ENCODE assay signal across 8 mouse cellular contexts in the genomic region with DNA sequence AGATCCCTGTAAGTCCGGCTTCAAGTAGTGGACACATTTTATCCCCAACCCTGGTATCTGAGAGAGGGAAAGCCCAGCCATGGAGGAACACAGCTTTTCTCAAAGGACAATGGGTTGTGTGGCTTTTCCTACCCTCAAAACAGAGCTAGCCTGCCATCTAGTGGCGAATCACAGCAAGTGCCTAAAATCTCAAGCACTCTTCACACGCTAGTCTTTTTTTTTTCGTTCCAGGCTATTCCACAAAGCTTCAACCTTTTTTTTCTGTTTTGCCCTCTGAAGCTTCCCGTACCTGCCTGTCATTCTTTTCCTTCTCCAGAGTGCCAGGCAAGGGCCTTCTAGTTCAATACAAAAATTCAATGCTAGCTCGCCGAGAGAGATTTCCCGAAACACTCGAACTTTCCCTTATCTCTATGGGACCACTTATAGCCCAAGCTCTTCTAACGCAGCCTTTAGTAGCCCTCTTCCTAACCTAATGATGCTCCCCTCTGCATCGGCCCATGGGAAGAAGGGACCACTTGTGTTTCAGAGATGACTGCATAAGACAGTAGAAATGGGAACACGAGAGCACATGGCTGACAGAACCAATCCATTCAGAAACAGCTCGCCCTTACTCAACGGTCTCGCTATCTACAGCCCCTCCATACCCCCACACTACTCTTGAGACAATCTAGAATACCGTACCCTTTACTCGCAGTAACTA. TPM values are rescaled to one million over a fixed set of nuclear protein-coding genes. Genes with fewer than 3 reads are reported as not detected.
DNase-seq lines count a peak whose midpoint lies in the region; ATAC-seq and TF ChIP-seq lines count a peak whose summit lies in the region.

No protein-coding gene starts in this region.

- H3K27ac ChIP-seq in CH12.LX (ENCODE audit: insufficient read depth, low read depth): 0 out of 2 replicates have a peak overlapping the region, but pooled peaks have one; percentile 8
- H3K27ac ChIP-seq in forebrain, embryonic 13.5 days: peak overlapping the region; percentile 60
- H3K27ac ChIP-seq in liver, embryonic 16.5 days (ENCODE audit: low read length): 0 out of 2 replicates have a peak overlapping the region, but pooled peaks have one; percentile 8
- peak overlapping the region; percentile 87 for H3K27ac ChIP-seq in neural tube, embryonic 13.5 days (replicated peaks)

- peaks cover 18% of the 10 kb centered on the region for H3K79me2 ChIP-seq in CH12.LX (replicated peaks; ENCODE audit: control insufficient read depth, extremely low read depth, insufficient read depth, poor library complexity, severe bottlenecking)

- peak; percentile 90 to 97 for TF ChIP-seq CTCF in CH12.LX (conservative IDR thresholded peaks at IDR 0.05 in 1 of 2, IDR thresholded peaks at IDR 0.05 in 1 of 2; ENCODE audit: low read depth in 2 of 2, low read length in 2 of 2)

- H3K4me2 ChIP-seq in CH12.LX (ENCODE audit: insufficient read depth, low read depth, poor library complexity, severe bottlenecking): peak overlapping the region; percentile 98
- H3K4me2 ChIP-seq in forebrain, embryonic 13.5 days: peak overlapping the region; percentile 91
- peak overlapping the region; percentile 97 for H3K4me2 ChIP-seq in liver, embryonic 16.5 days (ENCODE audit: low read depth, low read length)
- H3K4me2 ChIP-seq in neural tube, embryonic 13.5 days: peak overlapping the region; percentile 86

- peaks cover 6% of the 10 kb centered on the region for H3K9me3 ChIP-seq in CH12.LX (replicated peaks; ENCODE audit: low read length)
- H3K9me3 ChIP-seq in forebrain, embryonic 13.5 days (replicated peaks): no peaks in the 10 kb centered on the region
- H3K9me3 ChIP-seq in liver, embryonic 16.5 days (replicated peaks; ENCODE audit: control insufficient read depth, low read length): no peaks in the 10 kb centered on the region
- H3K9me3 ChIP-seq in neural tube, embryonic 13.5 days: 0 out of 2 replicates have a peak, but pooled peaks cover 4% of the 10 kb centered on the region

- no peak for TF ChIP-seq POLR2A in CH12.LX (IDR thresholded peaks at IDR 0.05; ENCODE audit: low read depth, low read length)

- 2% methylated on average over 17 of the region's 17 CpGs for WGBS in forebrain, embryonic 13.5 days
- WGBS in liver, embryonic 16.5 days (ENCODE audit: insufficient replicate concordance): under 1% methylated on average over 17 of the region's 17 CpGs
- WGBS in neural tube, embryonic 13.5 days: 3% methylated on average over 17 of the region's 17 CpGs

- in situ Hi-C loops in CH12.LX (cut with MboI; ENCODE audit: low pct_ligation_motif_present, low pct_unique_long_range_greater_than_20kb, low sequenced_read_pairs): loop anchor here (5.0 to 25.0 kb wide), 3 partner anchors 38 to 352 kb away; partner anchors contain the start of genes Figla and Tia1

- TF ChIP-seq RAD21 in CH12.LX (IDR thresholded peaks at IDR 0.05; ENCODE audit: low read depth, low read length): peak; percentile 95

- ATAC-seq in forebrain, embryonic 13.5 days: peak; percentile 54
- ATAC-seq in liver, embryonic 16.5 days (ENCODE audit: low read depth): 0 out of 2 replicates have a peak, but pooled peaks have one; percentile 3
- peak; percentile 68 for ATAC-seq in neural tube, embryonic 13.5 days (ENCODE audit: low read depth)

- dilution Hi-C loops in CH12.LX (cut with MboI; ENCODE audit: extremely low pct_ligation_motif_present, extremely low pct_unique_long_range_greater_than_20kb, low sequenced_read_pairs): no loop called here

- peaks cover 9 to 24% of the 10 kb centered on the region in 2 experiments for H3K36me3 ChIP-seq in CH12.LX (replicated peaks in 1 of 2; ENCODE audit: control insufficient read depth in 1 of 2, insufficient read depth in 1 of 2, low read length in 1 of 2)
- H3K36me3 ChIP-seq in forebrain, embryonic 13.5 days (ENCODE audit: poor library complexity, severe bottlenecking): peaks cover 21% of the 10 kb centered on the region
- H3K36me3 ChIP-seq in liver, embryonic 16.5 days (ENCODE audit: control insufficient read depth, insufficient read depth): no peaks in the 10 kb centered on the region
- peaks cover 15% of the 10 kb centered on the region for H3K36me3 ChIP-seq in neural tube, embryonic 13.5 days

- no peak for TF ChIP-seq EP300 in CH12.LX (IDR thresholded peaks at IDR 0.05; ENCODE audit: low read length)

- peaks cover 0 to 16% of the 10 kb centered on the region in 2 experiments; a peak in 3 of 4 replicates for H3K4me1 ChIP-seq in CH12.LX (ENCODE audit: control insufficient read depth in 1 of 2, insufficient read depth in 2 of 2)
- peaks cover 17% of the 10 kb centered on the region for H3K4me1 ChIP-seq in forebrain, embryonic 13.5 days
- H3K4me1 ChIP-seq in liver, embryonic 16.5 days (ENCODE audit: control insufficient read depth, low read depth, low read length): peaks cover 13% of the 10 kb centered on the region
- H3K4me1 ChIP-seq in neural tube, embryonic 13.5 days (replicated peaks): peaks cover 20% of the 10 kb centered on the region

- H3K27me3 ChIP-seq in CH12.LX (replicated peaks): peaks cover 38% of the 10 kb centered on the region
- no peaks in the 10 kb centered on the region for H3K27me3 ChIP-seq in forebrain, embryonic 13.5 days
- H3K27me3 ChIP-seq in liver, embryonic 16.5 days (ENCODE audit: control insufficient read depth, insufficient read depth, low read depth, low read length): no peaks in the 10 kb centered on the region
- no peaks in the 10 kb centered on the region for H3K27me3 ChIP-seq in neural tube, embryonic 13.5 days

- H3K9ac ChIP-seq in CH12.LX (ENCODE audit: insufficient read depth, low read depth): peak overlapping the region; percentile 72
- H3K9ac ChIP-seq in forebrain, embryonic 13.5 days: peak overlapping the region; percentile 85
- peak overlapping the region; percentile 76 for H3K9ac ChIP-seq in liver, embryonic 16.5 days (ENCODE audit: low read depth, low read length)
- peak overlapping the region; percentile 91 for H3K9ac ChIP-seq in neural tube, embryonic 13.5 days

- intact Hi-C loops in heart, postnatal 10 days (cut with DNase I): loop anchor here (1.0 to 10.0 kb wide), 6 partner anchors 37 to 430 kb away; partner anchors contain the start of gene Tgfa

- peak; percentile 80 for DNase-seq in CH12.LX (ENCODE audit: extremely low read depth)
- peak; percentile 78 for DNase-seq in c-Kit-positive CD71-positive TER-119-positive erythroid progenitor cells, embryonic 14.5 days (ENCODE audit: low spot score)
- DNase-seq in heart, postnatal 10 days: peak; percentile 86 to 91
- peak; percentile 83 to 90 for DNase-seq in kidney, postnatal 4 days
- DNase-seq in telencephalon, adult 2 months (ENCODE audit: low read depth, low spot score): peak; percentile 58

- H3K4me3 ChIP-seq in CH12.LX (replicated peaks in 1 of 3; ENCODE audit: low read depth in 2 of 3, low read length in 2 of 3, poor library complexity in 1 of 3): peak overlapping the region; percentile 37 to 92 (median 71)
- peak overlapping the region; percentile 73 for H3K4me3 ChIP-seq in forebrain, embryonic 13.5 days
- H3K4me3 ChIP-seq in liver, embryonic 16.5 days (ENCODE audit: low read depth, low read length): peak overlapping the region; percentile 78
- peak overlapping the region; percentile 72 for H3K4me3 ChIP-seq in neural tube, embryonic 13.5 days

TF ChIP-seq in CH12.LX, 34 proteins besides CTCF, POLR2A, EP300 and RAD21:
- peak; percentile 12; the same call in 1 of the 2 replicates for TF ChIP-seq ZC3H11A (IDR thresholded peaks at IDR 0.05; ENCODE audit: low read depth, low read length)
- TF ChIP-seq SMC3 (IDR thresholded peaks at IDR 0.05; ENCODE audit: low read depth, low read length): peak; percentile 75
- TF ChIP-seq MAZ (IDR thresholded peaks at IDR 0.05; ENCODE audit: low read depth, low read length): no peak
- TF ChIP-seq MYC (IDR thresholded peaks at IDR 0.05; ENCODE audit: low read depth, low read length): peak; percentile 18; the same call in 1 of the 2 replicates
- peak; percentile 45 for TF ChIP-seq MXI1 (IDR thresholded peaks at IDR 0.05; ENCODE audit: low read depth, low read length)
- peak; percentile 91 for TF ChIP-seq ZNF384 (IDR thresholded peaks at IDR 0.05; ENCODE audit: low read depth, low read length)
- no peak for TF ChIP-seq SIN3A (IDR thresholded peaks at IDR 0.05; ENCODE audit: low read length)

RNA-seq across cellular contexts. Expression of gene Fam136a, which starts 0.9 kb away (rescaled TPM):
- total RNA-seq in CH12.LX (2012; rRNA removed) (152 and 200 TPM in 2 replicates), CH12.LX (2014; rRNA removed) (339 and 378 TPM in 2 replicates)
- 160 and 179 TPM in 2 replicates for polyA plus RNA-seq in CH12.LX (2012; ENCODE audit: insufficient read length, low read depth)
- 128 and 142 TPM in 2 replicates for polyA plus RNA-seq in forebrain, embryonic 13.5 days (2015; fragmentation: Nextera tagmentation; extraction: Ambion mirVana)
- total RNA-seq in heart, postnatal 10 days (2021): 10 to 100 TPM; 26.4 to 31.3 TPM
- polyA plus RNA-seq in liver, embryonic 16.5 days (2015; fragmentation: Nextera tagmentation; extraction: Ambion mirVana): 58.6 and 60.9 TPM in 2 replicates
- 113 and 119 TPM in 2 replicates for polyA plus RNA-seq in neural tube, embryonic 13.5 days (2015; fragmentation: Nextera tagmentation; extraction: Ambion mirVana)

RNA-seq across cellular contexts. Expression of gene Snrpg, which starts 6.5 kb away (rescaled TPM):
- total RNA-seq in CH12.LX (2012; rRNA removed) (462 and 546 TPM in 2 replicates), CH12.LX (2014; rRNA removed) (137 and 146 TPM in 2 replicates)
- polyA plus RNA-seq in CH12.LX (2012; ENCODE audit: insufficient read length, low read depth): 408 and 446 TPM in 2 replicates
- 791 and 827 TPM in 2 replicates for polyA plus RNA-seq in forebrain, embryonic 13.5 days (2015; fragmentation: Nextera tagmentation; extraction: Ambion mirVana)
- total RNA-seq in heart, postnatal 10 days (2021): 10 to 100 TPM; 64.9 to 74.6 TPM
- polyA plus RNA-seq in liver, embryonic 16.5 days (2015; fragmentation: Nextera tagmentation; extraction: Ambion mirVana): 256 and 289 TPM in 2 replicates
- polyA plus RNA-seq in neural tube, embryonic 13.5 days (2015; fragmentation: Nextera tagmentation; extraction: Ambion mirVana): 397 and 429 TPM in 2 replicates

RNA-seq across cellular contexts. Expression of gene Pcyox1, which starts 32.4 kb away (rescaled TPM):
- total RNA-seq in CH12.LX (2012; rRNA removed) (12.8 and 14.1 TPM in 2 replicates), CH12.LX (2014; rRNA removed) (10.7 and 12.9 TPM in 2 replicates)
- polyA plus RNA-seq in CH12.LX (2012; ENCODE audit: insufficient read length, low read depth): 8.7 TPM in 2 replicates
- 97.5 and 106 TPM in 2 replicates for polyA plus RNA-seq in forebrain, embryonic 13.5 days (2015; fragmentation: Nextera tagmentation; extraction: Ambion mirVana)
- total RNA-seq in heart, postnatal 10 days (2021): 10 to 100 TPM; 62.8 to 70.7 TPM
- 76.6 and 83.2 TPM in 2 replicates for polyA plus RNA-seq in liver, embryonic 16.5 days (2015; fragmentation: Nextera tagmentation; extraction: Ambion mirVana)
- 107 and 113 TPM in 2 replicates for polyA plus RNA-seq in neural tube, embryonic 13.5 days (2015; fragmentation: Nextera tagmentation; extraction: Ambion mirVana)

RNA-seq across cellular contexts. Expression of gene Tia1, which starts 39.4 kb away (rescaled TPM):
- total RNA-seq in CH12.LX (2012; rRNA removed): 31.8 and 36.8 TPM in 2 replicates
- total RNA-seq in CH12.LX (2014; rRNA removed): 41.4 and 49.1 TPM in 2 replicates
- 34.0 and 36.1 TPM in 2 replicates for polyA plus RNA-seq in CH12.LX (2012; ENCODE audit: insufficient read length, low read depth)
- 354 and 375 TPM in 2 replicates for polyA plus RNA-seq in forebrain, embryonic 13.5 days (2015; fragmentation: Nextera tagmentation; extraction: Ambion mirVana)
- 10 to 100 TPM; 43.1 to 54.0 TPM for total RNA-seq in heart, postnatal 10 days (2021)
- 17.5 and 19.5 TPM in 2 replicates for polyA plus RNA-seq in liver, embryonic 16.5 days (2015; fragmentation: Nextera tagmentation; extraction: Ambion mirVana)
- 326 and 340 TPM in 2 replicates for polyA plus RNA-seq in neural tube, embryonic 13.5 days (2015; fragmentation: Nextera tagmentation; extraction: Ambion mirVana)

Comparison
In these comparisons a context has a peak if more than half of its experiments do, and no peak if none do; other contexts are left out.
1. Peak in every context shown above with its lines: DNase-seq, ATAC-seq, H3K4me3 ChIP-seq and H3K27ac ChIP-seq.
2. H3K27ac ChIP-seq: peak in every context shown above with its lines; median percentile 87 in neural tube, embryonic 13.5 days; 60 in forebrain, embryonic 13.5 days; 8 in CH12.LX; 8 in liver, embryonic 16.5 days.
3. ATAC-seq: peak in every context shown above with its lines; median percentile 68 in neural tube, embryonic 13.5 days; 54 in forebrain, embryonic 13.5 days; 3 in liver, embryonic 16.5 days.